Mouse (Mus musculus) hindbrain, embryonic 15.5 days (tissue): ENCODE data around the gene Dtx2. TPM values are rescaled to one million over a fixed set of nuclear protein-coding genes. Genes with fewer than 3 reads are reported as not detected.
"Not testable (repeated sequence)": the region's sequence is repeated elsewhere in the genome, so short reads cannot be mapped to it uniquely, and the experiment has no call there.

Experiments
- ATAC-seq: fragments of 200-750 bp; cut with Nextera tagmentation; 2 replicates; pipeline ENCODE4 v1.8.0; 2017; ENCODE audit warnings: low read depth, moderate number of reproducible peaks, moderate TSS enrichment; ENCODE audit not compliant: low FRiP score
- H3K27ac ChIP-seq: fragments of 300-500 bp; sonication (generic); replicated peaks from 2 replicates; pipeline ENCODE4 v1.5.1; 2015; ENCODE audit warnings: mild to moderate bottlenecking, inconsistent platforms
- H3K27me3 ChIP-seq: fragments of 300-500 bp; sonication (generic); 2 replicates; pipeline ENCODE4 v1.6.1; 2015; ENCODE audit warnings: control low read depth, inconsistent platforms
- H3K36me3 ChIP-seq: fragments of 300-500 bp; sonication (generic); 2 replicates; pipeline ENCODE4 v1.6.1; 2015; ENCODE audit warnings: control low read depth, inconsistent platforms
- H3K4me1 ChIP-seq: fragments of 300-500 bp; sonication (generic); replicated peaks from 2 replicates; pipeline ENCODE4 v1.6.1; 2015; ENCODE audit warnings: control low read depth, inconsistent platforms
- H3K4me2 ChIP-seq: fragments of 300-500 bp; sonication (generic); 2 replicates; pipeline ENCODE4 v1.6.1; 2015; ENCODE audit warnings: moderate library complexity, mild to moderate bottlenecking, inconsistent platforms
- H3K4me3 ChIP-seq: fragments of 300-500 bp; sonication (generic); 2 replicates; pipeline ENCODE4 v1.5.1; 2015; ENCODE audit warnings: mild to moderate bottlenecking, inconsistent platforms
- H3K9ac ChIP-seq: fragments of 300-500 bp; sonication (generic); 2 replicates; pipeline ENCODE4 v1.6.1; 2015; ENCODE audit warnings: inconsistent platforms
- H3K9me3 ChIP-seq: fragments of 300-500 bp; sonication (generic); 2 replicates; pipeline ENCODE4 v1.6.1; 2016; ENCODE audit warnings: control low read depth, inconsistent platforms
- WGBS: fragments of 180-500 bp; shearing (Covaris S2); methylation state at CpG from one replicate; pipeline ENCODE4 v1.1.7; 2015; 5-methylcytosine and 5-hydroxymethylcytosine counted together
- polyA plus RNA-seq: library from polyadenylated mRNA; unstranded; fragments of >200 nt; fragmentation: Nextera tagmentation; extraction: Ambion mirVana; gene quantifications from 2 replicates; pipeline ENCODE4 v1.2.1, GENCODE M21; 2015

The Dtx2 gene
- polyA plus RNA-seq, 1 experiment from 2014 or later, result 25.6 TPM

DNA sequence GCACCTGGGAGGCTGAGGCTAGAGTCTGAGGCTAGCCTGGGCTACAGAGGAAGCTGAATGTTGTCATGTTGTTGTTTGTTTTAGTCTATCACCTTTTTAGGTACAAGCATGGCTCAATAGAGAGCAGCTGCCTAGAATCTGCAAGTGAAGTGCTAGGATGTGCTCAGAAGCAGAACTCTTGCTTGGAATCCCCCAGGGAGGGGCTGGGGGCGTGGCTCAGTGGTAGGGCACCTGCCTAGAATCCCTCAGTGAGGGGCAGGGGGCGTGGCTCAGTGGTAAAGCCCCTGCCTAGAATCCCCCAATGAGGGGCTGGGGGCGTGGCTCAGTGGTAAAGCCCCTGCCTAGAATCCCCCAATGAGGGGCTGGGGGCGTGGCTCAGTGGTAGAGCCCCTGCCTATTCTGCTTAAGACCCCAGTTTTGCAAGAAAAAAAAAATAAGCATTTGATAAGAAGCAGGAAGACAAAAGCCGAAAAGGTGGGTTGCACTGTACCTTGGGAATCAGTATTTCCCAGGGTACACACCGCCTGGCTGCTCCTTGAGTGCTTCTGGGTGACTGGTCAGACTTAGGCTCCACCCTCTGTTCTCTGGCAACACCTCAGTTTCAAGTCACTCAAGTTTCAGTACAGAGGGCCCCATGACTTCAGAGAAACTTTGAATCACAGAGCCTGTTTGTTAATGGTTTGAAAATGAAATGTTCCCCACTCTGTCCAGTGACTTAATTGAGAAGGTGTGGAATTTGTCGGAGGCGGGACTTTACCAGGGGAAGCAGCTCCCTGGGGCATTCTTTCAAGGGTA is 58.5 kb downstream of the Dtx2 start:
- Histone ChIP-seq H3K27ac (no peak overlapping the region), H3K36me3 (no peaks in the 10 kb centered on the region), H3K4me1 (peaks cover 9% of the 10 kb centered on the region), H3K9me3 (no peaks in the 10 kb centered on the region), H3K27me3 (no peaks in the 10 kb centered on the region), H3K4me3 (no peak overlapping the region), H3K9ac (no peak overlapping the region), H3K4me2 (no peak overlapping the region)
- 83% methylated on average over 8 of the region's 8 CpGs for WGBS
- no peak for ATAC-seq

GRCm38 (mm10) chr5:136054301-136055077 is 59.9 kb downstream of the Dtx2 start, which contains the start of gene Upk3bl:
Gene Upk3bl (plus strand): TSS chr5:136054492.
- Histone ChIP-seq H3K9me3 (no peaks in the 10 kb centered on the region), H3K27me3 (no peaks in the 10 kb centered on the region), H3K9ac (no peak within 1 kb of the TSS), H3K27ac (no peak within 1 kb of the TSS), H3K4me1 (peaks cover 9% of the 10 kb centered on the region), H3K4me2 (no peak within 1 kb of the TSS), H3K36me3 (no peaks in the 10 kb centered on the region), H3K4me3 (no peak within 1 kb of the TSS)
- 93% methylated on average over 11 of the region's 11 CpGs for WGBS
- no peak for ATAC-seq

GRCm38 (mm10) chr5:136056062-136056461 is 61.5 kb downstream of the Dtx2 start:
- H3K9me3 ChIP-seq, result no peaks in the 10 kb centered on the region
- ATAC-seq, result no peak
- H3K4me2 ChIP-seq, result no peak overlapping the region
- H3K27ac ChIP-seq, result no peak overlapping the region
- no peak overlapping the region for H3K4me3 ChIP-seq
- H3K4me1 ChIP-seq, result peaks cover 9% of the 10 kb centered on the region
- WGBS, result 51% methylated on average over 4 of the region's 4 CpGs
- H3K27me3 ChIP-seq, result no peaks in the 10 kb centered on the region
- no peaks in the 10 kb centered on the region for H3K36me3 ChIP-seq
- H3K9ac ChIP-seq, result no peak overlapping the region

DNA sequence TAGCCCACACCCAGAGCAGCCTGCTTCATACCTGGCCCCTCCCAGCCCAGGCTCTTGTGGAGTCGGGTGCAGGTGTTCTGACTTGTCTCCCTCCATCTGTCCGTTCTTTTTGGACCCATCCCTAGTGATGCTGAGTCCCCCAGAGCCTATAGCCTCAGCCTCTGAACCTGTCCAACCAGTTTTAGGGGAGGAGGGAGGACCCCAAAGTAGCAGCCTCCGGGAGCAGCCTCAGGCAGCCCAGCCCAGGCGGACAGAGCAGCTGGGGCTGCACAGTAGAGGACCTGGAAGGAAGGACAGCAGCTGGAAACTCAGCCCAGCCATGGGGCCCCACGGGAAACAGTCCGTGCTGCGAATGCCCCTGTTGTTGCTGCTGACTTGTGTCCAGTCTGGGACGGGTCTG is 62.5 kb downstream of the Dtx2 start:
- no peak overlapping the region for H3K27ac ChIP-seq
- H3K4me2 ChIP-seq, result no peak overlapping the region
- no peak for ATAC-seq
- H3K27me3 ChIP-seq, result no peaks in the 10 kb centered on the region
- H3K4me1 ChIP-seq, result peaks cover 4% of the 10 kb centered on the region; the same call in 1 of the 2 replicates
- 26% methylated on average over 8 of the region's 8 CpGs for WGBS
- no peaks in the 10 kb centered on the region for H3K36me3 ChIP-seq
- H3K9me3 ChIP-seq, result no peaks in the 10 kb centered on the region
- no peak overlapping the region for H3K9ac ChIP-seq
- no peak overlapping the region for H3K4me3 ChIP-seq

DNA sequence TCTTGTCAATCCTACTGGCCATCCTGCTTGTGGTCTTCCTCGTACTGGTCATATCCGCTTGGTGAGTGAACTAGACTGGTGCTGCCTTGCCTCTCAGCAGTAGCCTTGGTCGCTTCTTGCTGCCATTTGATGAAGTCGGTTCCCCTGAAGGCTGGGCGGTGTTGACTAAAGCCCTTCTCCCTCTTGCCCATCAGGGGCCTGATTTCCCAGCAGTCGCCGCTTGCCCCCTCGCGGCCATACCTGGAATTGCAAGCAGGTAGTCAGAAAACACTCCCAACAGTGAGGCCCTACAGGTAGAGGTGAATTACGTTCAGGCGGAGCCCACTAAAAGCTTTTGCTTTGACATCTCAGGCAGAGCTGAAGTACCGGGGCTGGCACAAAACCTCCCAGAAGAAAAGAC is 67.0 kb downstream of the Dtx2 start:
- no peak for ATAC-seq
- H3K4me2 ChIP-seq, result no peak overlapping the region
- 6% methylated on average over 12 of the region's 12 CpGs for WGBS

GRCm38 (mm10) chr5:136063920-136064319 is 69.3 kb downstream of the Dtx2 start:
- WGBS, result 92% methylated on average over 10 of the region's 10 CpGs
- Histone ChIP-seq H3K36me3 (no peaks in the 10 kb centered on the region), H3K9ac (no peak overlapping the region), H3K4me2 (no peak overlapping the region), H3K27ac (no peak overlapping the region), H3K27me3 (no peaks in the 10 kb centered on the region), H3K4me1 (peaks cover 4% of the 10 kb centered on the region; the same call in 1 of the 2 replicates), H3K4me3 (no peak overlapping the region), H3K9me3 (no peaks in the 10 kb centered on the region)
- ATAC-seq, result no peak

More for the DNA sequence above, 67.0 kb downstream of the Dtx2 start:
- Histone ChIP-seq H3K36me3 (no peaks in the 10 kb centered on the region), H3K27me3 (no peaks in the 10 kb centered on the region), H3K4me3 (no peak overlapping the region), H3K27ac (no peak overlapping the region), H3K9ac (no peak overlapping the region), H3K4me1 (peaks cover 4% of the 10 kb centered on the region; the same call in 1 of the 2 replicates), H3K9me3 (no peaks in the 10 kb centered on the region)

DNA sequence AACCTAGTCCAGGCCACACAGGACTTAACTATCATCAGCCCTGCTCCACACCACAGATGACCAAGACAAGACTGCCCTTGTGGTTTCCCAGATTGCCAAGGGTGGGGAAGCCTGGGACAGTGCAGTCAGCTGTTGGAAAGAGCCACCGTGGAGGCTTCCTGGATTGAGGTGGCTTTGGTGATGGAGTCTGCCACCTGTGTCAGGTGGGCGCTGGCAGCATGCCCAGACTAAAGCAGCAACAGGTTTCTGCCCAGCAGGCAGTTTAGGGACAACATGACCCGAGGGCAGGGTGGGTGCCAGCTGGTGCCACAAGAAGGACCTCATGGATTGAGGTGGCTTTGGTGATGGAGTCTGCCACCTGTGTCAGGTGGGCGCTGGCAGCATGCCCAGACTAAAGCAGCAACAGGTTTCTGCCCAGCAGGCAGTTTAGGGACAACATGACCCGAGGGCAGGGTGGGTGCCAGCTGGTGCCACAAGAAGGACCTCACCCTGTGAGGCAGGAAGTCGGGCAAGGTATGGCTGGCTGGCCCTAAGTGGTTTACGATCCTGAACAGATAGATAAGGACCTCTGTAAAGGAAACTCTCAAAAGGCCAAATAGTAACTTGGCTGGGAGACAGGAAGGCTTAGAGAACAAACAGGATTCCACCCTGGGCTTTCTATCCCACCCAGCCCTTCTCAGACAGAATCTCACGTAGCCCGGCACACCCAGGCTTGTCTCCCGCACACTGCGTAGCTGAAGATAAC is 72.0 kb downstream of the Dtx2 start:
- not testable (repeated sequence) for H3K4me2 ChIP-seq, H3K36me3 ChIP-seq, ATAC-seq, H3K27ac ChIP-seq, H3K9me3 ChIP-seq, H3K4me1 ChIP-seq, H3K4me3 ChIP-seq, H3K27me3 ChIP-seq, H3K9ac ChIP-seq
- WGBS, result 80% methylated on average over 11 of the region's 11 CpGs

DNA sequence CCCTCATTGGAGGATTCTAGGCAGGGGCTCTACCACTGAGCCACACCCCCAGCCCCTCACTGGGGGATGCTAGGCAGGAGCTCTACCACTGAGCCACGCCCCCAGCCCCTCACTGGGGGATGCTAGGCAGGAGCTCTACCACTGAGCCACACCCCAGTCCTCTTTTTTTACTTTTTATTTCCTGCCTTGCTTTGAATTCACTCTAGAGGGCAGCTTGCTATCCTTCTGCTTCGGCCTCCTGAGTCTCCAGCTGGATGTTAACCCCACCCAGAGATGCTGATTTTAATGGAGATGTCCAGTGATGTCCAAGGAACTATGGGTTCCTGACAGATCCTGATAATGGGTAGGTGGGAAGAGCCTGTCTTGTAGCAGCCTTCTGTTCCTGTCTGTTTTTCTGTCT is 74.8 kb downstream of the Dtx2 start:
- no peak overlapping the region for H3K4me2 ChIP-seq
- WGBS, result 85% methylated on average over 2 of the region's 2 CpGs
- no peaks in the 10 kb centered on the region for H3K36me3 ChIP-seq
- H3K27me3 ChIP-seq, result no peaks in the 10 kb centered on the region
- no peak overlapping the region for H3K4me3 ChIP-seq
- ATAC-seq, result no peak
- no peaks in the 10 kb centered on the region for H3K9me3 ChIP-seq
- no peak overlapping the region for H3K27ac ChIP-seq
- H3K9ac ChIP-seq, result no peak overlapping the region
- no peaks in the 10 kb centered on the region for H3K4me1 ChIP-seq

DNA sequence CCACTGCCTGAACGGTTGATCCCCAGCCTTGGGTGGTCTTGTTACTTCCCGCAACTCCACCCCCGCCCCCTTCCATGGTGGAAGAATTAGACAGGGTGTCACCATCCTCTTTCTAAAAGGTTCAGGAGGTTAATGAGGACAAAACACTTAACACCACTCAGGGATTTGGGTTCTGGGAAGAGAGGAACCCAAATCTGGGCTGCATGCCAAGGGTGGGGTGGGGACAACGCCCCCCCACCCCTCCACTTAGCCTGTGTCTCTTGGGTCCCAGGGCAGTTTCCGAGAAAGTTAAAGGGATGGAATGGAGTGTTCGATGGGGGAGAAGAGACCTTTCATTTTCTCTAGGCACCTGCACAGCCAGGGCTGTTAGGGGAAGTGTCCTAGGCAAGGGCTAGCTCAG is 78.5 kb downstream of the Dtx2 start:
- Histone ChIP-seq H3K9me3 (no peaks in the 10 kb centered on the region), H3K27me3 (no peaks in the 10 kb centered on the region)
- 61% methylated on average over 6 of the region's 6 CpGs for whole genome bisulfite sequencing

DNA sequence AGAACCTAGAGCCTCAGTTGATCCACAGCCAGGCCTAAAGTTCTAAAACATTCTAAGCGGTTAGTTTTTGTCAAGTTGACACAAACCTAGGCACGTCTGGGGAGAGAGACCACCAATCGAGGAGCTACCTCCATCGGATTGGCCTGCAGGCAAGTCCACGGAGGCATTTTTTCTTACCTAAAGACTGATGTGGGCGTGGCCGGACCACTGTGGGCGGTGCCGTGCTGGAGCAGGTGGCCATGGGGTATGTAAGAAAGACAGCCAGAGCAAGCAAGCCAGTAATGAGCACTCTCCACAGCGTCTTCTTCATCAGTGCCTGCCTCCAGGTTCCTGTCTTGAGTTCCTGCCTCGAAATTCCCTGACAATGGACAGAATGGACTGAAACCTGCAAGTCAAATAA is 78.9 kb downstream of the Dtx2 start:
- Histone ChIP-seq H3K4me1 (no peaks in the 10 kb centered on the region), H3K27me3 (no peaks in the 10 kb centered on the region), H3K27ac (no peak overlapping the region), H3K4me2 (no peak overlapping the region), H3K36me3 (no peaks in the 10 kb centered on the region), H3K9ac (no peak overlapping the region), H3K4me3 (no peak overlapping the region), H3K9me3 (no peaks in the 10 kb centered on the region)
- 70% methylated on average over 11 of the region's 11 CpGs for WGBS
- ATAC-seq, result no peak

More for the DNA sequence above, 78.5 kb downstream of the Dtx2 start:
- H3K4me3 ChIP-seq, result no peak overlapping the region
- H3K36me3 ChIP-seq, result no peaks in the 10 kb centered on the region
- no peak overlapping the region for H3K9ac ChIP-seq
- H3K4me2 ChIP-seq, result no peak overlapping the region
- H3K4me1 ChIP-seq, result no peaks in the 10 kb centered on the region
- H3K27ac ChIP-seq, result no peak overlapping the region
- ATAC-seq, result no peak

GRCm38 (mm10) chr5:136075076-136075475 is 80.5 kb downstream of the Dtx2 start:
- no peaks in the 10 kb centered on the region for H3K36me3 ChIP-seq
- no peak overlapping the region for H3K9ac ChIP-seq
- no peak overlapping the region for H3K4me2 ChIP-seq
- H3K9me3 ChIP-seq, result no peaks in the 10 kb centered on the region
- no peak overlapping the region for H3K27ac ChIP-seq
- ATAC-seq, result no peak
- H3K4me1 ChIP-seq, result no peaks in the 10 kb centered on the region
- H3K4me3 ChIP-seq, result no peak overlapping the region
- WGBS, result 95% methylated on average over 5 of the region's 5 CpGs
- no peaks in the 10 kb centered on the region for H3K27me3 ChIP-seq

DNA sequence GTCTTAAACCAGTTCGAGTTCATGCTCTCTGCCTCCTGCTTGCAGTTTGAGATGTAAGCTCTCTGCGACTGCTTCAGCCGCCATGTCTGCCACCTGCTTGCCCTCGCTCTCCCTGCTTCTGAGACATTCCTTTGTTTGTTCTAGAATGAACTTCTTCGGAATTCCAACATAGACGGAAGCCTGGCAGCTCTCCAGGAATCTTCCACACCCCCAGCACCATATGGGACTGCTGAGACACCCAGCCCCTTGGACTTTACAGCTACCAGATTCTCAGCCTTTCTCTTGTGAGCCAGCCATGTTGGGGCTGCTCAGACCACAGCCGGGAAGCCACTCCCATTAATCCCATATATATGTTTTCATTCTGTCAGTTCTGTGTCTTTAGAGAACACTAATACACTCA is 81.7 kb downstream of the Dtx2 start:
- no peaks in the 10 kb centered on the region for H3K9me3 ChIP-seq
- no peaks in the 10 kb centered on the region for H3K4me1 ChIP-seq
- no peak for ATAC-seq
- WGBS, result 51% methylated on average over 7 of the region's 7 CpGs
- H3K27me3 ChIP-seq, result no peaks in the 10 kb centered on the region
- no peak overlapping the region for H3K27ac ChIP-seq
- no peak overlapping the region for H3K9ac ChIP-seq
- no peak overlapping the region for H3K4me2 ChIP-seq
- no peak overlapping the region for H3K4me3 ChIP-seq
- H3K36me3 ChIP-seq, result no peaks in the 10 kb centered on the region
